Mouse (Mus musculus): ENCODE measurements at regions not wholly inside any gene's neighbourhood (a gene's known extent, or its start where the extent isn't known, plus 50 kb on each side); places are given as distances from the start of the nearest gene placed in this dataset.

DNA sequence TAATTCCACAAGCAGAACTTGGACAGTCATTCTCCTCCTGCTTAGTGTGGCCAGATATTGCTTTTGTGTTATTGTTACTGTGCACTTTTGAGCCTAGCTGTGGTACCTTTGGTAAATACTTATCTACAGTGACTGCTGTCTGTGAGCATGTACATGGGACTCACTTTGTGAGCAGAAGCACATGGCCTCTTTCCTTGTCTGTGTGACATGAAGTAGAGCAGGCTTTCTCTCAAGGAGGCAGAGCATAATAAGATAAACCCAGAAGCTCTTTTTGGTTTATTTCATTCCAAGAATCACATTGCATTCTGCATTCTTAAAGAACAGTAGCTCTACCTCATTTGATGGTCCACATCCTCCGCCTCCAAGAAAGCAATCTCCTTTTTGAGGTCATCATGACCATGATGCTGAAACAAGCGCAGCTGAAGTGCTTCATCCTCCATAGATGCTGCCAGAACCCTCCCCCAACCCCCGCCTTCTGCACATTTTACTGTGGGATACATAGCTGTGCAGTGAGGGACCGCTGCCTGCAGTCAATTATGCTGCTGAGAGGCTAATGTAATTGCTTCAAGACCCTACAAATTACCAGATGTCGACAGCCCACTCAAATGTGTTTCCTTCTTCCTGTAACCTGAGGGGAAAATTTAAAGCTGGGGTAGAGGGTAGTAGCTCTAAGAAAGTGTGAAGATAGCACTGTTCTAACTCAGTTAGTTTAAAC lies 463.0 kb upstream of the Sphkap start:
- ATAC-seq (ENCODE audit: low FRiP score), result peak; percentile 85
- no peak overlapping the region for H3K9ac ChIP-seq
- H3K9me3 ChIP-seq (replicated peaks), result no peaks in the 10 kb centered on the region
- no peak overlapping the region for H3K4me2 ChIP-seq (replicated peaks)
- WGBS, result 40% methylated on average over 5 of the region's 5 CpGs
- H3K27me3 ChIP-seq, result no peaks in the 10 kb centered on the region
- peak overlapping the region; percentile 84 for H3K27ac ChIP-seq
- no peaks in the 10 kb centered on the region for H3K36me3 ChIP-seq
- no peak overlapping the region for H3K4me3 ChIP-seq
- peaks cover 9% of the 10 kb centered on the region; the same call in 1 of the 2 replicates for H3K4me1 ChIP-seq

DNA sequence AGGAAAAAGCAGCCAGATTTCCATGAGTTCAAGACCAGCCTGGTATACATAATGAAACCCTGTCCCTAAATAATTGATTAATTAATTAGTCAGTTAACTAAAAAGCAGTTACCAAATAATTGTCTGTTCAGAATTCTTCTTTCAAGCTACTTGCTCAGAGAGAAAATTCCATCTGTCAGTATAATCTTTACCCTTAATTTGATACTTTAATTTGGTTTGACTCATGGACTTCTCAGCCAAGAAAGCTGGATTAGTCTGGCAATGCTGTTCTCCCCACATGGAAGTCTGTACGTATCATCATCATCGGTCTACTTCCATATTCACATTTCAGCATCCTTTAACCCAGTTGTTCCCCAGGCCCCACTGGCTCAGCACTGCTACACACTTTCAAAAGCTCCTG lies 461.0 kb upstream of the Sphkap start:
- Histone ChIP-seq H3K9me3 (replicated peaks) (no peaks in the 10 kb centered on the region), H3K36me3 (no peaks in the 10 kb centered on the region), H3K4me2 (replicated peaks) (no peak overlapping the region), H3K9ac (no peak overlapping the region), H3K27ac (no peak overlapping the region), H3K4me1 (peaks cover 9% of the 10 kb centered on the region; the same call in 1 of the 2 replicates), H3K4me3 (no peak overlapping the region), H3K27me3 (no peaks in the 10 kb centered on the region)
- no peak for ATAC-seq (ENCODE audit: low FRiP score)
- WGBS, result 88% methylated on average over 2 of the region's 2 CpGs

DNA sequence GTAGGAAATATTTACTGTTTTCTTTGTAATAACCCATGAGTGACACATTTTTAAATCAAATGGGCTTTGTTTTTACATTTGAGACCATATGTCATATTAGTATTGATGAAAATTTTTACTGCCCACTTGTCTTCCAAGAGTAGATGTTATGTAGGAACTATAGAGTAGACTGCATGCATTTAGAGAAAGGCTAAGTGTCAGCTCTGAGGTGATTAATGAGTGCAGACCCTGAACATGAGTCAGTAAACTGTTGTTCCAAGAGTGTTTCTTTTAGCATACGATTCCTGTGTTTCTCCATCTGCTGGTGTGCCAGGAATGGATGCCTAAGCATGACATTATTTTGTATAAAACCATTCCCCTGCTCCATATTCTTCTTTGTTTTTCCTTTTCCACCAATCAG lies 454.5 kb upstream of the Sphkap start:
- Histone ChIP-seq H3K9ac (no peak overlapping the region), H3K36me3 (no peaks in the 10 kb centered on the region), H3K9me3 (replicated peaks) (no peaks in the 10 kb centered on the region), H3K4me2 (replicated peaks) (no peak overlapping the region), H3K4me3 (no peak overlapping the region), H3K27ac (peak overlapping the region; percentile 65), H3K27me3 (no peaks in the 10 kb centered on the region), H3K4me1 (no peaks in the 10 kb centered on the region)
- WGBS, result 50% methylated on average over 1 of the region's 1 CpGs
- ATAC-seq (ENCODE audit: low FRiP score), result 0 out of 2 replicates have a peak, but pooled peaks have one; percentile 29

DNA sequence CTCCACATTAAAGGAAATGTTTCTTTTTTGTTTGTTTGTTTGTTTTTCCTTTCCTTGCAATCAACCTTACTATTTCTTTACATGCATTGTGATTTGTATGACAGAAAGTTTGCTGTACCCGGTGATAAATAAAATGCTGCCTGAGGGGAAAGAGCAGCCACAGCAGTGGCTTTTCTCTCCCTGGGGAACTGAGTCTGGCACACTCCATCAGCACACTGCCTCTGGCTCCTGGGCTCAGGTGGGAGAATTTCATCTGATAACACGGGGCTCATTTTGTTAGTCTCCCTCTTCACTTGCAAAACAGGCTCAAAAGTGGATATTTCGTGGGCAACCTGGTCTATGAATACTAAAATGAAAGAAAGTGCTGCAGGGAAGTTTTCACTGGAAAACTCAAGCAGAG lies 454.1 kb upstream of the Sphkap start:
- ATAC-seq (ENCODE audit: low FRiP score), result peak; percentile 74
- Histone ChIP-seq H3K9me3 (replicated peaks) (no peaks in the 10 kb centered on the region), H3K4me3 (no peak overlapping the region), H3K4me2 (replicated peaks) (no peak overlapping the region), H3K36me3 (no peaks in the 10 kb centered on the region), H3K27ac (peak overlapping the region; percentile 65; the same call in 1 of the 2 replicates), H3K27me3 (no peaks in the 10 kb centered on the region), H3K4me1 (no peaks in the 10 kb centered on the region), H3K9ac (no peak overlapping the region)
- WGBS, result 40% methylated on average over 3 of the region's 3 CpGs

DNA sequence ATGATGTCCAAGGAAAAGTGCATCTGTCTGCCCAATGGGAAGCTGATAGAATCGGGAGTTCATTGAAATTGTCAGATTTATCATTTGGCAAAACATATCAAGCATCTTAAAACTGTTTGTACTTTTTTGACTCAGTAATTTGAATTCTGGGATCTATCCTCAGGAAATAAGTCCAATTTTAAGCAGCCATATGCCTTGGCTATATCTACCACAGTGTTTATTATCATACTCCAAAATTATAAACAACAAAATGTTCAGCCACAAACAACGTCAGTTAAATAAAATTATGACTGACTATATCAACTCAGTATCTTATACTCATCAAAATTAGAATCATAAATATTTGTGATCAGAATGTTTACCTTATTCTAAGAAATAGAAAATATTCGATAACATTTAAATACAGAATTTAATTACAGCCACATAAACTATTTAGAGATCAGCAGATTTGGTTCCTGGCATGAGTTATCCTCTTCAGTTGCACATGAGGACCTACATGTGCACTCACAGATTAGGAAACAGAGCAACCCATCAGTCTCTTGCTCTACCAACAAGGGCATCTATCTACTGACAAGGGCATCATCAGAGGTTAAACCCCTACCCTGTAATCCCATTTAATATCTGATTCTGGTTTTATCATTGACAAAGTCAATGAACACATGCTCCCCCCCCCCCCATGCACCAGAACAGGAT lies 451.9 kb upstream of the Sphkap start:
- WGBS, result 90% methylated on average over 3 of the region's 3 CpGs
- Histone ChIP-seq H3K36me3 (no peaks in the 10 kb centered on the region), H3K27me3 (no peaks in the 10 kb centered on the region), H3K4me3 (no peak overlapping the region), H3K9ac (no peak overlapping the region), H3K4me1 (no peaks in the 10 kb centered on the region), H3K4me2 (replicated peaks) (no peak overlapping the region), H3K9me3 (replicated peaks) (no peaks in the 10 kb centered on the region), H3K27ac (no peak overlapping the region)
- no peak for ATAC-seq (ENCODE audit: low FRiP score)

DNA sequence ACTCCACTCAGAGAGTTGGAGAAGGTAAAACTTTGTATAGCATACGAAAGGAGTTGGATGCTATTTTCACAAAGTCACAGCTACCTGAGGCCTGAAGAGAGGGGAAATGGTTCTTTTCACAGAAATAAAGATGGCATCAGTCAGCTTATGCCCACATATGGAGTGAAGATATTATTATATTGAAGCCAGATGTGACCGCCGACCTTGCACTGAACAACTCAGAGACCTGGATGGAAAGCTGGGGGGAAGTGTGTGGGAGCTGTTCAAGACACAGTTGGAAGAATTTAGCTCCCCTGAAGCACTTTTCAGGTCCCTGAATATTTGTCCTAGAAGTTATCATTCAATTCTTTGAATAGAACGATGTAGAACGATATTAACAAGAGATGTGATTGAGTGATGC lies 446.0 kb upstream of the Sphkap start:
- H3K4me1 ChIP-seq, result no peaks in the 10 kb centered on the region
- 83% methylated on average over 5 of the region's 5 CpGs for WGBS
- H3K9ac ChIP-seq, result no peak overlapping the region
- no peaks in the 10 kb centered on the region for H3K36me3 ChIP-seq
- no peak overlapping the region for H3K4me3 ChIP-seq
- H3K27me3 ChIP-seq, result no peaks in the 10 kb centered on the region
- no peaks in the 10 kb centered on the region for H3K9me3 ChIP-seq (replicated peaks)
- ATAC-seq (ENCODE audit: low FRiP score), result no peak
- no peak overlapping the region for H3K4me2 ChIP-seq (replicated peaks)
- no peak overlapping the region for H3K27ac ChIP-seq

DNA sequence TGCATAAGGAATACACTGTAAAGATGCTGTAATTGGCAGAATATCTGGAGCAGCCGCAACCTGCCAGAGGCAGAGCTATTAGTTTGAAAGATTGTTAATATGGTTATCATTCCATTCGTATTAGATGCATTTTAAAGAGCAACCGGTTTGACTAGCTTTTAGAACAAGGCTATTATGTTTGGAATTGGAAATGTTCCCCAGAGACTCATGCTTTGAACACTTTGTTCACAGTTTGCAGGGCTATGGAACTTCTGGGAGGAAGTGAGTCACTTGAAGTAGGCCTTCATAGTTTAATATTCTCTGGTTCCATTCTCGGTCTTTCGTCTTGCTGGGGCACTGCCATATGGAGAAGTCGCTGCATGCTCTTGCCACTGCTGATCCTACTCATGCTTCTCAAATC lies 443.1 kb upstream of the Sphkap start:
- Histone ChIP-seq H3K4me3 (no peak overlapping the region), H3K4me2 (replicated peaks) (no peak overlapping the region), H3K9me3 (replicated peaks) (no peaks in the 10 kb centered on the region), H3K27me3 (no peaks in the 10 kb centered on the region), H3K27ac (no peak overlapping the region), H3K36me3 (no peaks in the 10 kb centered on the region), H3K4me1 (no peaks in the 10 kb centered on the region), H3K9ac (no peak overlapping the region)
- ATAC-seq (ENCODE audit: low FRiP score), result no peak
- WGBS, result 78% methylated on average over 6 of the region's 6 CpGs

DNA sequence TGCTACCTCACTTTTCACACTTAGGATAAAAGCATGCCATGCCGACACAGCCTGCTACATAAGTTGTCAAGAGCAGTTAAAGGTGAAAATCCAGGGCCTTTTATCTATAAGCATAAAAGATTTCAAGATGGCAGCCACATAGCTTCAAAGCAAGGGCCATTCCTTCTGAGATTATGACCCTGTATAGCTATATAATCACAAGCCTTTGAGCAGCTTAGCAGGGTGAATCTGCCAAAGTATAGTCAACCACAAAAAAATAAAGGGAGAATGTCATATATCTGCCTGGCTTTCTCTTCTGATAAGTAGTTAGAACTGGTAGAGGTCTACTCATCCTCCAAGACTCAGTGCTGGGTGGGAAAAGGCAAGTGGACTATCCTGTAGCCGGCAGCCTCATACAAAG lies 440.4 kb upstream of the Sphkap start:
- Histone ChIP-seq H3K4me3 (no peak overlapping the region), H3K27ac (no peak overlapping the region), H3K9me3 (replicated peaks) (no peaks in the 10 kb centered on the region), H3K36me3 (no peaks in the 10 kb centered on the region), H3K4me1 (no peaks in the 10 kb centered on the region), H3K4me2 (replicated peaks) (no peak overlapping the region), H3K27me3 (no peaks in the 10 kb centered on the region), H3K9ac (no peak overlapping the region)
- no peak for ATAC-seq (ENCODE audit: low FRiP score)
- 82% methylated on average over 2 of the region's 2 CpGs for WGBS

DNA sequence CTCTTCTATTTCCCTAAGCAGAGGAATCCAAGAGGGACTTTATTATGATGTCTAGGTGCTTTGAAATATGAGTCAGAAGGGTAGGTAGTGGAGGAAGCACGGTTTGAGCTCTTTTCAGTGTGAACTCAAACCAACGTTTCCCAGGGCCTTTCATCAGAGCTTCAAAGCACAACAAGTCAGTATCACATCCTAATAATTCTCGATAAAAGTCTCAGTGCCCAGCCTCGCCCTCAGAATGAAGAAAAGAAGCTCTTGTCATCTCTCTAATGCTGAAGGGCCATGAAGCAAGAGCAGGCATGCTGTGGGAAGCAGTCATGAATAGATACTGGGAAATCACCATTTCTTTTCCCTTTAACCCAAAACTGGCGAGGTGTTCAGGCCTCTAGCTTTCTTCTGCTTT lies 440.0 kb upstream of the Sphkap start:
- Histone ChIP-seq H3K4me2 (replicated peaks) (no peak overlapping the region), H3K4me3 (no peak overlapping the region), H3K36me3 (no peaks in the 10 kb centered on the region), H3K27me3 (no peaks in the 10 kb centered on the region), H3K27ac (no peak overlapping the region), H3K9ac (no peak overlapping the region), H3K9me3 (replicated peaks) (no peaks in the 10 kb centered on the region), H3K4me1 (no peaks in the 10 kb centered on the region)
- no peak for ATAC-seq (ENCODE audit: low FRiP score)
- WGBS, result 69% methylated on average over 5 of the region's 5 CpGs

DNA sequence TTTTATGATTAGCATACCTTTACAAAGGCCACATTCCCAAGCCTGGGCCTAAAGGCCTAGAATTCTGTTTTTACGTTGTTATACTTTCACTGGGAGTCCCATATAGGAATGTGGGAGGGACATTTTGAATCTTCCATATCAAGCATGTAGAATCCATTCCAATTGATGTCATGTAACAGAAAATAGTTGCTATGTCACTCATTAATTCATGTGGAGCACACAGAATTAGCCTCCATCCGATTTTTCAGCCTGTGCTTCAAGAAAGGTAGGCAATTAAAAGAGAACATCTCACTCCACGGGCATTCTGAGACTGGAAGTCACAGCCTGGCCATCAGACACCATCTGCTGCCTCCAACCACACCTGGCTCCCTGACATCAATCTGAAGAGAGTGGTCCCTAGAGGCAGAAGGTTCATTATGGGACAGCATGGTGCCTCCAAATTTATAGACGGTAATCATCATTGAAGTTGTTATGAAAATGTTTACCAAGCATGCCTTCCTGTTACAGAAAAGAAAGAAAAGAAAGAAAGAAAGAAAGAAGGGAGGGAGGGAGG lies 436.9 kb upstream of the Sphkap start:
- H3K36me3 ChIP-seq, result no peaks in the 10 kb centered on the region
- H3K4me1 ChIP-seq, result no peaks in the 10 kb centered on the region
- H3K9ac ChIP-seq, result no peak overlapping the region
- no peak overlapping the region for H3K4me2 ChIP-seq (replicated peaks)
- no peak overlapping the region for H3K27ac ChIP-seq
- H3K27me3 ChIP-seq, result no peaks in the 10 kb centered on the region
- H3K9me3 ChIP-seq (replicated peaks), result no peaks in the 10 kb centered on the region
- no peak overlapping the region for H3K4me3 ChIP-seq
- peak; percentile 29; the same call in 1 of the 2 replicates for ATAC-seq (ENCODE audit: low FRiP score)
- WGBS, result 54% methylated on average over 4 of the region's 4 CpGs

DNA sequence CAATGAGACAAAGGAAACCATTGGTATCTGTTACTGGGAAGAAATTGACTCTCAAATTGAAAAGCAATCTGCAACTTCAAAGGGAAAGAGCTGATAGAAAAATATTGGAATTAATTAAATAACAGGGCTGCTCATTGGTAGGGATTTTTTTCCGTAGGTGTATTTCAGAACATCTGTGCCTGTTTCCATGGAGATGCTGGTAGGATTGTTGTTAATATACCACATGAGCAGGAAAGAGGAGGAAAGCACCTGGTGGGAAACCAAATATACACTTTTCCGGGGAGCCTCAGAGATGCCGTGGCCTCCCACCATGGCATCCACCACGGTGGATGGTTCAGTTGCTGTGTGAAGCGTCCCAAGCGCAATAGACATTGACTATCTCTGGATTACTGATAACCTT lies 428.0 kb upstream of the Sphkap start:
- H3K9ac ChIP-seq, result no peak overlapping the region
- H3K36me3 ChIP-seq, result no peaks in the 10 kb centered on the region
- WGBS, result 81% methylated on average over 6 of the region's 6 CpGs

DNA sequence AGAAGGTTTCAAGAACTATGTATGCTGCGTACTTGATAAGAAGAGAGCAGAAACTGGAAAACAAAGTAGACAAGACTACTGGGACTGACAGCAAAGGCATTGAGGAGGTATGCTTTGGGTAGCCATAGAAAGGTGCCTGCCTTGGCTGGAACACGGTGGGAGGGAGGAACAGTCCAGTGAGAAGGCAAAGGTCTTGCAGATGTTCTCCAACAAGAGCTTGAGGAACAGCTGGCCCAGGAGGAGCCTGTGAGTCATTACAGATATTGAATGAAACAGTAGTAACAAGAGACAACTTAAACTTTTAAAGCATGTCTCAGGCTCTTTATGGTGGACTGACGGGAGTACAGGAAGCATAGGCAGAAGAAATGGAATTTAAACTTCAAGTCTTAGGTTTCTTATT lies 424.9 kb upstream of the Sphkap start:
- Histone ChIP-seq H3K9me3 (replicated peaks) (no peaks in the 10 kb centered on the region), H3K4me2 (replicated peaks) (no peak overlapping the region), H3K4me3 (no peak overlapping the region), H3K4me1 (no peaks in the 10 kb centered on the region), H3K27ac (peak overlapping the region; percentile 79), H3K27me3 (no peaks in the 10 kb centered on the region), H3K9ac (no peak overlapping the region), H3K36me3 (no peaks in the 10 kb centered on the region)
- WGBS, result 89% methylated on average over 3 of the region's 3 CpGs
- ATAC-seq (ENCODE audit: low FRiP score), result no peak

More for the DNA sequence above, 428.0 kb upstream of the Sphkap start:
- H3K27me3 ChIP-seq, result no peaks in the 10 kb centered on the region
- no peak overlapping the region for H3K4me2 ChIP-seq (replicated peaks)
- no peaks in the 10 kb centered on the region for H3K9me3 ChIP-seq (replicated peaks)
- H3K4me1 ChIP-seq, result no peaks in the 10 kb centered on the region
- ATAC-seq (ENCODE audit: low FRiP score), result no peak
- H3K4me3 ChIP-seq, result no peak overlapping the region
- H3K27ac ChIP-seq, result no peak overlapping the region
